Mouse (Mus musculus) thymus, postnatal 36 days (tissue): ENCODE measurements at regions not wholly inside any gene's neighbourhood (a gene's known extent, or its start where the extent isn't known, plus 50 kb on each side); places are given as distances from the start of the nearest gene placed in this dataset.

Experiments
- DNase-seq, 2 experiments: peaks; one replicate each; pipeline ENCODE4 v3.0.0; 2022; ENCODE audit warnings: mixed read lengths in 2 of 2

GRCm38 (mm10) chr11:63290618-63291017 lies 161.8 kb downstream of the Pmp22 start:
- DNase-seq: no peak

DNA sequence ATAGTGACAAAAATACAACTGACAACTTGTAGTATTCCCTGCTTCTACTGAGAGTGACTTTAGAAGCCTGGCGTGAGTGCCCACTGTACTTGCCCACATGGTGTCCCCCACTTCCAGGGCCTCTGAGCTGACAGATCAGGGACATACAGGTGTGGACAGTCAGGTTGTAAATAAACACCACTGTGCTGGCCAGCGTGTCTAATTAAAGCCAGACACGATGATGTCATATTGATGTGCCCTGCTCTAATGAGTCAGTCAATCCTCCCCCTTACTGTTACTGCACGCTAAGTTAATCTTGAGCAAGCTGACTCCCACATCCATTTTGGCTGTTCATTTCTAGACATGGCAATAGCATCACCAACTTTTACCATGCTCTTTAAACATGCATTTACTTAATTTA lies 164.7 kb downstream of the Pmp22 start:
- no peak for DNase-seq

GRCm38 (mm10) chr11:63294476-63294875 lies 165.7 kb downstream of the Pmp22 start:
- DNase-seq: no peak

GRCm38 (mm10) chr11:63296476-63296875 lies 167.7 kb downstream of the Pmp22 start:
- DNase-seq: no peak

DNA sequence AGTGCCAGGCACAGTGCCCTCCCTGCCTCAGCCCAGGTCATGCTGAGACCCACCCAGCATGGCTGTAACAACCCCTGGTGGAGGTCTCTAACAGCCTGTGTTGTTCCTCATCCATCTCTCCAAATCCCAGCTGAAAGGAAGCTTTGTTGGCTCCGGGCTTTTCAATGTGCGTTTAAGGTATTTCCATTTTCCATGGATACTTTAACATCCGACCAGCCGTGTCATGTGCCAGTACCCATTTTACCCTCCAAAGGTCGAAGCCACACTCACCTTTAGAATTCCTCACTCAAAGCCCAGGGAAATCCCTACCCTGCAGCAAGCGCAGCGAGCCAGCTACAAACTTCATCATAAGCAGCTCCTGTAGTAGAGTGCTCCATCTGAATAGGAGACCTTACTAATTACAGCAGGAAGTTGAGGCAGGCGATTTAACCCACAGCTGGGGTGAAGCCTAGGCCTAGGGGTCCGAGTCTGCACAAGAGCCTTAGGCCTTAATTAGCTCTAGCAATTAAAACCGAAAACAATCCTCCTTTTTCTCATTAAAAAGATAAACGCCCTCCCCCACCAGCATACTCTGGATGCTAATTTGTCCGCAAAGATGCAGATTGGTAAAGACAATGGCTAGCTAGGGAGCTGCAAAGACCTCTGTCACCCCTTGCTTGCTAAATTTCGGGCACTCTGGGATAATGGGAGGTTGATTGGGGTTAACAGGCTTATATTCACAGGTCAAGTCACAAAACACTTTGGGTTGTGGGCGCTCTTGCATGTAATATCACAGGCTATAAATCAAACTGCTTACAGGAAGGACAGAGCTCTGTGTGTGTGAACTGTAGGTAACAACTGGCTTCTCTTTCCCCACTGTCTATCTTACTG lies 171.2 kb downstream of the Pmp22 start:
- no peak for DNase-seq

GRCm38 (mm10) chr11:63325166-63325565 lies 196.4 kb downstream of the Pmp22 start:
- no peak for DNase-seq

DNA sequence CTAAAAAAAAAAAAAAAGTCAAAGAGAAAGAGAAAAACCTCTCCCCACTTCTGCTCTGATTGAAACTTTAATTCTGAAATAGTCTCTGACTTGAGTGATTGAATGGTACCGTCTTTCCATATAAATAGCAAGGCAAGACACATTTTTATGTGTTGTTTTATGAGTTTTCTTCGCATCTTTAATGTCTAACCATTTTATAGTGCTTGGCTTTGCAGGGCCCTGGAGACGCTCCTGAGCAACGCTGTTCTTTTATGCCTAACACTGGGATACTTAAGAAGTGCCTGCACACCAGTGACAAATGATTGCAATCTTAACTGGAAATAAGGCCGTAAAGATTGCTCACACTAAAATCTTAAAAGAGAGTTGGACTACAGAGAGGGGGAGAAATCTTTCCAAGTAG lies 198.1 kb downstream of the Pmp22 start:
- DNase-seq: no peak

DNA sequence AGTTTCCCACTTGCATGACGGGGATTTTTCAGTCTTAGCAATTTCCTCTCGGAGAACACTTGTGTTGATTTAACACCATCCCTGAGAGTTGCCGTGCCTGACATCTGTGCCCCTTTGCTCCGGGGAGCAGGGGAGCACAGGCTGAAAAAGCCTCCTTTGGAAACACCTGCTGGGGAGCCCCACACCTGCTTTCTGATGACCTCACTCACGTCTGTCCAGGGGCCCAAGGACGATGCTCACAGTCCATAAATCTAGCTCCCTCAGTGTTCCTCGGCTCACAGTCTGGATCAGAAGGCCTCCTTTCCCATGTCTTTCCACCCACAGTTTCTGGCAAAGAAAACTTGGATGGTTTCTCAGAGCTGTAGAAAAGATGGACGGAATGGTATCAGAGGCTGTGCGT lies 208.7 kb downstream of the Pmp22 start:
- no peak for DNase-seq

GRCm38 (mm10) chr11:63338277-63338676 lies 209.5 kb downstream of the Pmp22 start:
- DNase-seq: no peak

GRCm38 (mm10) chr11:63345653-63346052 lies 216.9 kb downstream of the Pmp22 start:
- DNase-seq: peak in 1 of 2 experiments; percentile 24

- no peak for DNase-seq
Measured at GRCm38 (mm10) chr11:63350123-63350696, 221.4 kb downstream of the Pmp22 start.

GRCm38 (mm10) chr11:63351999-63352398 lies 223.2 kb downstream of the Pmp22 start:
- DNase-seq: peak; percentile 26 to 30

- no peak for DNase-seq
Measured at GRCm38 (mm10) chr11:63352990-63353389, 224.2 kb downstream of the Pmp22 start.

- DNase-seq: peak; percentile 6 to 30
Measured at GRCm38 (mm10) chr11:63353671-63354070, 224.9 kb downstream of the Pmp22 start.

DNA sequence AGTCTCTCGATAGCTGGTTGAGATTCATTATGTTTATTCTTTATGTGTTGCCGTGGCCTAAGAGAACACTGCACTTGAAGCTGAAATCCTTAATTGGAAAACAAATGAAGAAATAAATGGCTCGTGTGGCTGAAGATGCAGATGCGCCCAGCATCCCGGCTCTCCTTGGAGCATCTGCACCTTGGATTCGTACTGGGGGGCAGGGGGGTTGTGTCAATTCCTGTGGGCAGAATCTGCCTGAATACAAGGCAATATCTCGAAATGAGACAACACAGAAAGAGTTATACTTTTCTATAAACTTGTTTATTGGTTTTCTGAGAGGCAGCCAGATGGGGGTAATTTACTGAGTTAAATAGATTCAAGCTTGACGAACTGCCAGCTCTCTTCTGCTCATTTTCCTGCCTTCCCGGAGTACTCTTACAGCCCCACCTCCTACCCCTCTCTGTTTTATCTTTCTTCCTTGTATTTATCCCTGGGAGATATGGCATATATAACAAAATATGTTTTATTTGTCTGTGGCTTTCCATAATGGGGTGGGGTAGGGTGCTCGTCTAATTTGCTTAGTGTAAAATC lies 229.1 kb downstream of the Pmp22 start:
- DNase-seq: no peak

DNA sequence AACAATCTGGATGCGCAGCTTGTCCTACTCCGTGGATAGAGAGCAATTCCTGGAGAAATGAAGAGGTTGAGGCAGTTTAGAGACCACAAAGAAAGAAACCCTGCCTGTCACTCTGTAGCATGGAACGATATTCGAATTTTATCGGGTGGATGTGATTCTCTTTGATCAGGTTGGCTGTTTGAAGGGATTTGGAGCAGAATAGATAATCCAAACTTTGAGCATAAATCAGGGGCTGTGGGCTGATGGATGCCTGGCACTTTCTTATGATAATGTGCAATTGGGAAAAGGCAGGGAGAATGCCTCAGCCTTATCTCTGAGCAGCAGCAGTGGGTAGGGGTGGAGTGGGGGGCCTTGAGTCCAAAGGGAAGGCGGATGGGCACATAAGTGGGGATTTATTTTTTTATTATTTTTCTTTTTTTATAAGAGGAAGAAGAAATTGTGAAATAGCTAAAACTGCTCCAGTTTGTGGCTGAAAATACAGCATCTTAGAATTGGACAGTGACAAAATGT lies 239.0 kb downstream of the Pmp22 start:
- DNase-seq: no peak

- no peak for DNase-seq
Measured at GRCm38 (mm10) chr11:63369475-63369874, 240.7 kb downstream of the Pmp22 start.

GRCm38 (mm10) chr11:63376311-63376710 lies 247.5 kb downstream of the Pmp22 start:
- DNase-seq: no peak

- DNase-seq: no peak
Measured at GRCm38 (mm10) chr11:63376991-63377390, 248.2 kb downstream of the Pmp22 start.

- no peak for DNase-seq
Measured at GRCm38 (mm10) chr11:63388247-63388646, 259.5 kb downstream of the Pmp22 start.

DNA sequence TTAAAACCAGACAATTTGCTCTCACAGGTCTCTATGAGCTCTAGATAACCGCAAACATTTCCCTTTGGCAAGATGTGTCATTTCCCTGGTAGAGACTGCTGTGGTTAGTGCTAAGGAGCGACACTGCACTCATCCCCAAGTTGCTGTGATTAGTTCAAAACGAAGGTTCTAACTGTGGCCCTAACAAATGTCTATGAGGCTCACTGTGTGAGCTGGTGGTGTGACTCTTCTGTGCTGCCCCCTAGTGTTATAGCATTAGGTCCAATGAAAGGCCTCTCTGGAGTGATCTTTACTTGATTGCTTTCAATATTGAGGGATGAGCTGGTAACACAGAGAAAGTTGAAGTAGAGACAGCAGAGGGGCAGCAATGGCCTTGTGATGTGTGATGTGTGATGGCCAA lies 262.7 kb downstream of the Pmp22 start:
- peak in 1 of 2 experiments; percentile 2 for DNase-seq

GRCm38 (mm10) chr11:63392378-63392777 lies 263.6 kb downstream of the Pmp22 start:
- DNase-seq: peak in 1 of 2 experiments; percentile 8

DNA sequence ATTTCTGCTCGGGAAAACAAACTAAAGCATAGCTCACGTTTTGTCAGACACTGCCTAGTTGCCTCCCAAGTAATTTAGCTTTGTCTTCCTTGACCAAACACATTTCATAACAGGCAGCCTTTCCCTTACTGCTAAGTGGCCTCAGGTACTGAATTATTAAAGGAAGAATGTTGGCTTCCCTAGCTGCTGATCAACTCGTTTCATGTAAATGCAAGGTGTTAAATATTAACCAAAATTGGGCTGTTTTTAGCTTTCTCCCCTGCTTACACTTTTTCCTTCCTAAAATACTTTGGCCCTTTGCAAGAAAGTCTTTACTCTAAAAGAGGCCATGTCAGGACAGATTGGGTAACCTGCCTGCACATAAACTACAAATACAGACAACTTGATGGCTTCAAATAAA lies 265.4 kb downstream of the Pmp22 start:
- DNase-seq: no peak

- no peak for DNase-seq
Measured at GRCm38 (mm10) chr11:63396386-63396785, 267.6 kb downstream of the Pmp22 start.
